Mouse (Mus musculus): Measurements from ENCODE around the gene Set. TPM values are rescaled to one million over a fixed set of nuclear protein-coding genes. Genes with fewer than 3 reads are reported as not detected.
A peak's percentile ranks its signal among the peaks of the same experiment; 100 is the strongest.

Set gene
- polyA plus RNA-seq, 1 experiment from 2014 or later = 572 TPM

DNA sequence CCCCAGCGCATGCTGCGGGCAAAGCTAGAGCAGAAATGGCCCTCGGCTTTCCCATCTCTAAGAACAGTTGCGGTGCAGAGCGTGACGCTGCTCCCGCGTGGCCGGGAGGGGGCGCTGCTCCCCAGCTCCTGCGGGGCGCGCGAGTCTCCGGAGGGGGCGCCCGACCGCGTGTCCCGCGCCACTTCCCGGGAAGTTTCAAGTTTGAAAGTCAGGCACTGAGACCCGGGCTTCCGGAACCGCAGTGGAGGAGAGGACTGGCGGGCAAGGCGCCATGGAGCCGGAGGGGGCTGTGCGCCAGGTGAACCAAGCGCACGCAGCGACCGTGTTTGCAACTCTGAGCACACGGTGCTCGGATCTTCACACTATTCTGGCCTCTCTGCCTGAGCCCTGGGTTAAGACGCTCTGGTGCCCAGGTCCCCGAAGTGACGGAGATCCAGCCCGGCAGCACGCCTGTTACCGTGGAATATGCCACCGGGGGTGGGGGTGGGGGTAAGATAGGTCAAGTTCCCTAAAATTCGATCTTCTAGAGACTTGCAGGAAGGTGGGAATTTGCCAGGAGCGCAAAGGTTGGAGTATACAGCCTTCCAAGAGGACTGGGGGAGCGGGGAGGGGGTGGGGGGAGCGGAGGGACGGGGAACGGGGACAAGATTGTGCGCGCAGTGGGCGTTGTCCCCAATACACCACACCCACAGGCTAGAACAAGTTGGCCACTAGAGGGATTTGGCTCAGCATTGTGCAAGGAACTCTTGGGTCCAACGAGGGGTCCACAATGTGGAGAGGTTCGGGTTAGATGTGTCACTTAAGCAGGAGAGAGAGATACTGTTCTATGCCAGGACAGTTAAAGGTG is 20.5 kb downstream of the Set start, which contains the start of gene Pkn3:
TSS of gene Pkn3 (plus strand) at position 183 of the 847 bp plus-strand sequence.
- H3K27ac ChIP-seq = no peak within 1 kb of the TSS
- no peaks in the 10 kb centered on the region for H3K9me3 ChIP-seq
- WGBS = under 1% methylated on average over 53 of the region's 53 CpGs
- peak; percentile 76 for ATAC-seq (ENCODE audit: low FRiP score, low read depth)
- H3K4me3 ChIP-seq = peak within 1 kb of the TSS; percentile 47
- H3K36me3 ChIP-seq = peaks cover 12% of the 10 kb centered on the region
- peaks cover 11% of the 10 kb centered on the region for H3K4me1 ChIP-seq
- H3K9ac ChIP-seq = peak within 1 kb of the TSS; percentile 38; the same call in 1 of the 2 replicates
- H3K27me3 ChIP-seq (replicated peaks) = no peaks in the 10 kb centered on the region
- H3K4me2 ChIP-seq (replicated peaks) = peak within 1 kb of the TSS; percentile 95

DNA sequence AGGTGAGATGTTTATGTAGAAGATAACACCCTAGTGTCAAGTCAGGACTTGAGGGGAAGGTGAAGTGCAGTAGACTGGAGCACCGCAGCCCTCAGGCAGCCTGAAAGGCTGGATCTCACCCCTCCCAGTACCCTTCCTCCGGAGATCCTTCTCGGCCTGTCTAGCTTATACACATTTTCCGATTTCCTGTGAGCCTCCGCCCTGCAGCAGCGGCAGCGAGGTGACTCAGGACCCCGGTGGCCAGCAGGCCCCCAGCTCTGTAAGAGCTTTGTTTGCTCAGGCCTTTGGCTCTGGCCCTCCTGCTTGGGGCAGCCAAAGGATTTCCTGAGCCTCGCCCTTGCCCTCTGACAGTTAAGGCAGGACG is 21.2 kb downstream of the Set start:
- Histone ChIP-seq H3K27ac (no peak overlapping the region), H3K9ac (0 out of 2 replicates have a peak overlapping the region, but pooled peaks have one; percentile 38), H3K9me3 (no peaks in the 10 kb centered on the region), H3K27me3 (replicated peaks) (no peaks in the 10 kb centered on the region), H3K36me3 (peaks cover 6% of the 10 kb centered on the region; the same call in 1 of the 2 replicates), H3K4me1 (peaks cover 11% of the 10 kb centered on the region), H3K4me3 (peak overlapping the region; percentile 5; the same call in 1 of the 2 replicates), H3K4me2 (replicated peaks) (peak overlapping the region; percentile 95)
- no peak for ATAC-seq (ENCODE audit: low FRiP score, low read depth)
- 28% methylated on average over 10 of the region's 10 CpGs for WGBS

DNA sequence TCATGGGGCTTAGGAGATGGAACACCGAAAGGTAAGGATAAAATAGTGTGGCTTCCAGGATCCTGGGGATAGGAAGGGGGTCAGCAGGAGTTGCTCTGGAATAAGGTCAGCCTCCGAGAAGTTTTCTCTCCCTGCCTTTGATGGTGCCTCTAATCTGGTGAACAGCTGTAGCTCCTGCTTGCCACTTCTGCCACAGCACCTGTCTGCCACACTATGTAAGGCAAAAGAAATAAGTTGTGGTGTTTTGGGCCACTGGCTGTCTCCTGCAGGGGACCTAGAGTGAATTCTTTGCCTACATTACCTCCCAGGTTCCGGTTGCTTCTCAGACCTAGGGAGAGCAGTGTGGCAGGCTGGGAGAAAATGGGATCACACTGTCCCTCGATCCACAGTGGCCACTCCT is 21.6 kb downstream of the Set start:
- no peak overlapping the region for H3K4me3 ChIP-seq
- WGBS = 77% methylated on average over 4 of the region's 4 CpGs
- peak overlapping the region; percentile 95; the same call in 1 of the 2 replicates for H3K4me2 ChIP-seq (replicated peaks)
- peaks cover 2% of the 10 kb centered on the region; the same call in 1 of the 2 replicates for H3K36me3 ChIP-seq
- H3K9ac ChIP-seq = no peak overlapping the region
- H3K4me1 ChIP-seq = peaks cover 11% of the 10 kb centered on the region
- no peaks in the 10 kb centered on the region for H3K27me3 ChIP-seq (replicated peaks)
- no peak for ATAC-seq (ENCODE audit: low FRiP score, low read depth)
- no peak overlapping the region for H3K27ac ChIP-seq
- H3K9me3 ChIP-seq = no peaks in the 10 kb centered on the region

DNA sequence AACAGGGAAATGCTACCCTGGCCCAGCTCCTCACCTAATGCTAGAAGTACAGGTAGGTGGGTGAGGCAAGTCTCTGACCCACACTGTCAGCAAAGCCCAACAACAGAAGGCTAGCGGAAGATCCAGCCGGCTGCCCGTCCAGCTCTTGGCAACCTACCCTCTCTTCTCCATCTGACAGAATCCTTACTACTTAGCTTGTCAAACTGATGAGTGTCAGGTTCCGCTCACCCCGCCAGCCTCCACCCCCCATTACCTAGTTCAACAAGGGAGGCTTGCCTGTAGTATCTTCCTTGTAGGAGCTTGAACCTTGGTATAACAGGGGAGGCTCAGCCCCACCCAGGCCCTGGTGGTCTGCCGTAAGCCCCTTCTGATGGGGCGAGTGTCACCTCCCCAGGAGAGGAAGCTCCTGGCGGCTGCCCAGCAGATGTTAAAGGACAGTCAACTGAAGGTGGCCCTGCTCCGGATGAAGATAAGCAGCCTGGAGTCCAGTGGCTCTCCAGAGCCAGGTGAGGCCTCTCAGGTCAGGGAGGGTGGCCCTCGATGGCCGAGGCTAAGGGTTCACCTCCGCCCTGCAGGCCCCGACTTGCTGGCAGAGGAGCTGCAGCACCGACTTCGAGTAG is 23.1 kb downstream of the Set start:
- H3K27me3 ChIP-seq (replicated peaks) = no peaks in the 10 kb centered on the region
- no peak overlapping the region for H3K27ac ChIP-seq
- no peak overlapping the region for H3K4me3 ChIP-seq
- no peaks in the 10 kb centered on the region for H3K9me3 ChIP-seq
- H3K4me1 ChIP-seq = peaks cover 22% of the 10 kb centered on the region
- H3K36me3 ChIP-seq = no peaks in the 10 kb centered on the region
- H3K9ac ChIP-seq = no peak overlapping the region
- no peak for ATAC-seq (ENCODE audit: low FRiP score, low read depth)
- 91% methylated on average over 15 of the region's 15 CpGs for WGBS
- no peak overlapping the region for H3K4me2 ChIP-seq (replicated peaks)

DNA sequence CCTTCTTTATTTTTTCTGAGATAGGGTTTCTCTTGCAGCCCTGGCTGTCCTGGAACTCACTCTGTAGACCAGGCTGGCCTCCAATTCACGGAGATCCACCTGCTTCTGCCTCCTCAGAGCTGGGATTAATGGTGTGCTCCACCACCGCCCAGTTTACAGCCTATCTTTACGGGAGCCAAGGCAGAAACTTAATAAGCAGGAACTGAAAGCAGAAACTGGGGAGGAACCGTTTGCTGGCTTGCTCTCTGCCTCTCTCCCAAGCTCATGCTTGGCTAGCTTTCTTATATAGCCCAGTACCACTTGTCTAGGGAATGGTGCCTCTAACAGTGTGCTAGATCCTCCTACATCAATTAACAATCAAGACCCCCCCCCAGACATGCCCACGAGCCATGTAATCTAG is 26.9 kb downstream of the Set start:
- H3K4me1 ChIP-seq = peaks cover 11% of the 10 kb centered on the region; the same call in 1 of the 2 replicates
- no peaks in the 10 kb centered on the region for H3K9me3 ChIP-seq
- H3K36me3 ChIP-seq = no peaks in the 10 kb centered on the region
- H3K4me2 ChIP-seq (replicated peaks) = peak overlapping the region; percentile 51
- no peak overlapping the region for H3K9ac ChIP-seq
- H3K4me3 ChIP-seq = no peak overlapping the region
- no peaks in the 10 kb centered on the region for H3K27me3 ChIP-seq (replicated peaks)
- H3K27ac ChIP-seq = no peak overlapping the region
- ATAC-seq (ENCODE audit: low FRiP score, low read depth) = no peak
- WGBS = 56% methylated on average over 5 of the region's 5 CpGs

DNA sequence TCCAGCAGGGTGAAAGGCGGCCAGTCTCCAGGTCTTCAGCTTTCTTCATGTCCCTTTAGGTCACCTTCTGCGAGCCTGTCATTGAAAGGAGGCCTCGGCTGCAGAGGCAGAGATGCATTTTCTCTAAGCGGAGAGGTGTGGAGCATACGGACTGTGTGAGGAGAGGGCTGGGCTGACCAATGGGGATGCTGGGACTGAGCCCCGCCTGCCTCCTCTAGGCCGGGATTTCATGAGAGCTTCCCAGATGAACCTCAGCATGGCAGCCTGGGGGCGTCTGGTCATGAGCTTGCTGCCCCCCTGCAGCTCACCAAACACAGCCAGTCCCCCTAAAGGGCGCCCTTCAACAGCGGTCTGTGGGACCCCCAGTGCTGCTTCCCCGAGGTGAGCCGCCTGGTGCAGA is 27.5 kb downstream of the Set start:
- peaks cover 11% of the 10 kb centered on the region; the same call in 1 of the 2 replicates for H3K4me1 ChIP-seq
- no peak overlapping the region for H3K27ac ChIP-seq
- peak overlapping the region; percentile 13; the same call in 1 of the 2 replicates for H3K4me3 ChIP-seq
- H3K4me2 ChIP-seq (replicated peaks) = peak overlapping the region; percentile 51
- no peaks in the 10 kb centered on the region for H3K36me3 ChIP-seq
- peak overlapping the region; percentile 38; the same call in 1 of the 2 replicates for H3K9ac ChIP-seq
- ATAC-seq (ENCODE audit: low FRiP score, low read depth) = no peak
- no peaks in the 10 kb centered on the region for H3K27me3 ChIP-seq (replicated peaks)
- 8% methylated on average over 12 of the region's 12 CpGs for WGBS
- no peaks in the 10 kb centered on the region for H3K9me3 ChIP-seq

DNA sequence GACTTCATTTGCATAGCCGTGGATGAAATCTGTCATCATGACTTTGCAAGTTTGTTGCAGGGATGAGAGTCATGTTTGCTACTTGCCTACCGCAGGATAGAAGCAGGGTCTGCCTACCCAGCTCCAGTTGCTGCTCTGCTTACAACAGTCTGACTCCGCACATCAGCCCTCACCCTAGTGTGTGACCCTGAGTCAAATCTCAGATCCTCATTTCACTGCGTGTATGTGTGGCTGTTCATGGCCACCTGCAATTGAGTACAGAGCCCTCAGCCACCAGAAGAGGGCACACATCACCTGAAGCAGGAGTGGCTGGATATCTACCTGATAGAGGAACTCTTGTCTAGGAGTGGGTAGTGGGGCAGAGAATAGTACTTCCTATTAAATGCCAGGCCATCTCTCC is 30.1 kb downstream of the Set start:
- ATAC-seq (ENCODE audit: low FRiP score, low read depth) = no peak
- H3K4me2 ChIP-seq (replicated peaks) = no peak overlapping the region
- H3K27me3 ChIP-seq (replicated peaks) = no peaks in the 10 kb centered on the region
- 92% methylated on average over 4 of the region's 4 CpGs for WGBS
- H3K4me3 ChIP-seq = no peak overlapping the region
- H3K4me1 ChIP-seq = peaks cover 11% of the 10 kb centered on the region; the same call in 1 of the 2 replicates
- no peak overlapping the region for H3K27ac ChIP-seq
- H3K9ac ChIP-seq = no peak overlapping the region
- H3K9me3 ChIP-seq = no peaks in the 10 kb centered on the region
- H3K36me3 ChIP-seq = peaks cover 16% of the 10 kb centered on the region

DNA sequence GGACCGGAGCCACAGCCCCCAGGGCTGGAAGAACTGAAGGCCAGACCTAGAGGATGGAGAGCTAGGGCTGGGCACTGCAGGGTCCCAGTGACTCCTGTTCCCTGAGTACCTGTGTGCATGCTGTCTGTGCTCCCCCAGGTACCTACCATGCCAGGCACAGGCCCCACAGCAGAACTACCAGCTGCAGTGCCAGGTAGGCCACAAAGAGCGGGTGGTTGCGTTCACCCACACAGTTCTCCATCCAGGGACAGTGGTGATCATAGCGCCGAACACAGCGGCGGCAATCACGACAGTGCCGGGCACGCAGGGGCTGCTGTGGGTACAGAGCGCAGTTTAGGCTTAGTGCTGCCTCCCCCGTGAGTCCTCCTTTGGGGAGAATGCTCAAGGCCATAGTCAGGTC is 34.3 kb downstream of the Set start:
- Histone ChIP-seq H3K27me3 (replicated peaks) (no peaks in the 10 kb centered on the region), H3K4me3 (no peak overlapping the region; the same call in 1 of the 2 replicates), H3K27ac (no peak overlapping the region), H3K9ac (no peak overlapping the region), H3K4me1 (peaks cover 17% of the 10 kb centered on the region; the same call in 1 of the 2 replicates), H3K36me3 (peaks cover 19% of the 10 kb centered on the region), H3K9me3 (no peaks in the 10 kb centered on the region), H3K4me2 (replicated peaks) (no peak overlapping the region)
- 95% methylated on average over 12 of the region's 12 CpGs for WGBS
- ATAC-seq (ENCODE audit: low FRiP score, low read depth) = no peak

DNA sequence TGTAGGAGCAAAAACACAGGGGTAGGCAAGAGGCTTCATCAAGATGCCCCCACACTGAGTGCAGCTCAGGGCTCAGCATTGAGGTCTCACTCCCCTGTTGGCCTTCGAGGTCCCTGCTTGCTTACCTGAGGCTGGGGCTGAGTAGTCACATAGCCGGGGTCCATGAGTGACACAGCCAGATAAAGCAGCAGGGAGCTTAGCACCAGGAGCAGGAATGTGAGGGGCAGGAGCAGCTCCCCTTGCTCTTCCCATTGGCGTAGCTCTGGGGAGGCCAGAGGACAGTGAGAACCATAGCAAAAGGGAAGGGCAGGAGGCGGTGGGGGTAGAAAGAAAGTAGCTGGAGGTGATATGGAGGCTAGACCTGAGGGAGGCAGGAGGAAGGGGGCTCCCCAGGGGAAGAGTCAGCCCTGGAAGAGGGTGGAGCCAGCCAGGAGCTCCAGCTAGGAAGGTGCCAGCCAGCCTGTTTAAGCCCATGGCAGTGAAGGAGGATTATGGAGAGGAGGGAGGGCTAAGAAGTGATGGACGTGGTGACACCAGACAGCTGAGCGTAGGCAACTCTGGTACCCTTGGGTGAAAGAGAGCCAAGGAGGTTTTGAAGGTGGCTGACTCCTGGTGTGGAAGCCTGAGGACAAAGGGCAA is 35.2 kb downstream of the Set start:
- peaks cover 21% of the 10 kb centered on the region for H3K36me3 ChIP-seq
- no peaks in the 10 kb centered on the region for H3K27me3 ChIP-seq (replicated peaks)
- no peak overlapping the region; the same call in 1 of the 2 replicates for H3K4me3 ChIP-seq
- WGBS = 58% methylated on average over 6 of the region's 6 CpGs
- H3K4me2 ChIP-seq (replicated peaks) = peak overlapping the region; percentile 70
- H3K9ac ChIP-seq = no peak overlapping the region
- ATAC-seq (ENCODE audit: low FRiP score, low read depth) = no peak
- peaks cover 17% of the 10 kb centered on the region; the same call in 1 of the 2 replicates for H3K4me1 ChIP-seq
- 0 out of 2 replicates have a peak overlapping the region, but pooled peaks have one; percentile 7 for H3K27ac ChIP-seq
- no peaks in the 10 kb centered on the region for H3K9me3 ChIP-seq

DNA sequence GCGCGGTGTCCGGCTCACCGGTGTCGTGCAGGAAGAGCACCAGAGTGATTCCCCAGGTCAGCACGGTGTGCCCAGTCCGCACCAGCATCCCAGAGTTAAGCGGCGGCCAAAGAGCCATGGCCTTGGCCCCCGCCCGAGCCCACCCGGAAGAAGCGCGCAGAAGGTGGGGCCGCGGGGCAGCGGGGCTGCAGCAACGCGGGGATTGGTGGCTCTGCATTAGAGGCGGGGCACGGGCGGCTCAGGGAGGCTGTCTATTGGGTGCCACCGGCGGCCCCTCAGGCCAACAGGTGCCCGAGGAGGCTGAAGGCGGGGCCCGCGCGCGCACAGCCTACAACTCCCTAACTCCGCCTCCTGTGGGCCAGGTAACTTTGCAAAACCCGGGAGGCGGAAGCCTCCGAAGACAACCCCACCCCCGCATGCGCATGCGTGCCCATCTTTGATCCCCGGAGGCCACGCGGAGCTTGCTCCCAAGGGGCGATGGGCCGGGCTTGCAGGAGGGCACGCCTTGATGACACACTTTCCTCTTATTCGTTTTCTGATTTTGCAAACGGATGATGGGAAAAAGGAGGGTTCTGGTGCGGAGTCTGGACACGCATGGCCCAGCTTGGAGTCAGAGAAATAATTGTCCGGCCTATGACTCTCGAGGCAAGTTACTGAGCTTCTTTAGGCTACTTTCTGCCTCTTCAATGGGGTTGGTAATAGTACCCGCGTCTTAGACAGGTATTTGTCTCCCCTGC is 36.5 kb downstream of the Set start, which contains the start of gene Zdhhc12:
TSS of gene Zdhhc12 (minus strand) at position 178 of the 737 bp plus-strand sequence.
- Histone ChIP-seq H3K27me3 (replicated peaks) (no peaks in the 10 kb centered on the region), H3K4me2 (replicated peaks) (peak within 1 kb of the TSS; percentile 70), H3K4me1 (peaks cover 17% of the 10 kb centered on the region; the same call in 1 of the 2 replicates), H3K36me3 (peaks cover 31% of the 10 kb centered on the region), H3K9me3 (no peaks in the 10 kb centered on the region), H3K9ac (peak within 1 kb of the TSS; percentile 61), H3K4me3 (peak within 1 kb of the TSS; percentile 67), H3K27ac (0 out of 2 replicates have a peak within 1 kb of the TSS, but pooled peaks have one; percentile 7)
- under 1% methylated on average over 51 of the region's 51 CpGs for WGBS
- peak; percentile 90 for ATAC-seq (ENCODE audit: low FRiP score, low read depth)

DNA sequence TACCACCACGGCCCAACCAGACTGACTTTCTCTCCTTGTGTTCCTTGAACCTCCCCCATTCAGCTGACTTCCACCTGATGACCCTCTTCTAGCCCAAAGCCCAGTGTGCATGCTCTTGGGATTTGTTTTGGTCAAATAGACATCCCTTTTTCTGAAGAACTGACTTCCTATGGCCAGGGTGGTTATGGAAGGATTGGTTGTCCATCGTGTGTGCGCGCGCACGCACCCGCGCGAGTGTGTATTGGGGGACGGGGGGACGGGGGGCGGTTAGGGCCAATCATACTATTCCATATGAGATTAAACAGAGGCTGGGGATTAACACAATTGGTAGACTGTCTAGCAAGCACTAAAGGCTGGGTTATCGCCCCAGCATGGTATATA is 37.0 kb downstream of the Set start:
- H3K27me3 ChIP-seq (replicated peaks) = no peaks in the 10 kb centered on the region
- no peaks in the 10 kb centered on the region for H3K9me3 ChIP-seq
- ATAC-seq (ENCODE audit: low FRiP score, low read depth) = no peak
- peak overlapping the region; percentile 67 for H3K4me3 ChIP-seq
- peak overlapping the region; percentile 61 for H3K9ac ChIP-seq
- peaks cover 17% of the 10 kb centered on the region; the same call in 1 of the 2 replicates for H3K4me1 ChIP-seq
- H3K36me3 ChIP-seq = peaks cover 36% of the 10 kb centered on the region
- no peak overlapping the region for H3K27ac ChIP-seq
- 3% methylated on average over 13 of the region's 13 CpGs for WGBS
- peak overlapping the region; percentile 70 for H3K4me2 ChIP-seq (replicated peaks)
